Mouse (Mus musculus): ENCODE data around the gene Ginm1.

The Ginm1 gene

GRCm38 (mm10) chr10:7792751-7793385 is at the start of gene Ginm1, which contains the start of gene Ppil4:
TSS of gene Ginm1 (minus strand) at chr10:7792824.
TSS of gene Ppil4 (plus strand) at chr10:7792891.
- peak; percentile 90 for DNase-seq (ENCODE audit: extremely low read depth, insufficient read length, low spot score)

GRCm38 (mm10) chr10:7841571-7842080 is 49.0 kb upstream of the Ginm1 start:
- DNase-seq (ENCODE audit: extremely low read depth, insufficient read length, low spot score) = peak; percentile 78

DNA sequence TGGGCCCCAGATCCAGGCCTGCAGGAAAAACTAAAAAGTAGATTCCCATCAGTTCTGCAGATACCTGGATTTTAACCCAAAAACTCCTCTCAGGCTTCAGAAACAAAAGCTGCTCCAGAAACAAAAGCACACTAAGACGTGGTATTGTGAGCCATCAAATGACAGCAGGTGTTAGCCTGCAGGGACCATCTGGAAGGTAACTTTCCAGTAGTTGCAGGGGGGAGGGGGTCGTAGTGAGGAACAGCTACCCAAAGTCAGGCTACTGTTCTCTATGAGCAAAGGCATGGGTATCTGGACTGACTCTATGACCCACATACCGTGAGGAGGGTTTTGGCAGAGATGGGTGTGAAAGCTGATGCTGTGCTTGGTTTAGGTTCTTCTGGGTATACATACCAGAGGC is 48.2 kb upstream of the Ginm1 start:
- no peak for DNase-seq (ENCODE audit: extremely low read depth, insufficient read length, low spot score)

GRCm38 (mm10) chr10:7840353-7840733 is 47.7 kb upstream of the Ginm1 start:
- no peak for DNase-seq (ENCODE audit: extremely low read depth, insufficient read length, low spot score)

GRCm38 (mm10) chr10:7839551-7840352 is 47.1 kb upstream of the Ginm1 start:
- peak; percentile 81 for DNase-seq (ENCODE audit: extremely low read depth, insufficient read length, low spot score)

DNA sequence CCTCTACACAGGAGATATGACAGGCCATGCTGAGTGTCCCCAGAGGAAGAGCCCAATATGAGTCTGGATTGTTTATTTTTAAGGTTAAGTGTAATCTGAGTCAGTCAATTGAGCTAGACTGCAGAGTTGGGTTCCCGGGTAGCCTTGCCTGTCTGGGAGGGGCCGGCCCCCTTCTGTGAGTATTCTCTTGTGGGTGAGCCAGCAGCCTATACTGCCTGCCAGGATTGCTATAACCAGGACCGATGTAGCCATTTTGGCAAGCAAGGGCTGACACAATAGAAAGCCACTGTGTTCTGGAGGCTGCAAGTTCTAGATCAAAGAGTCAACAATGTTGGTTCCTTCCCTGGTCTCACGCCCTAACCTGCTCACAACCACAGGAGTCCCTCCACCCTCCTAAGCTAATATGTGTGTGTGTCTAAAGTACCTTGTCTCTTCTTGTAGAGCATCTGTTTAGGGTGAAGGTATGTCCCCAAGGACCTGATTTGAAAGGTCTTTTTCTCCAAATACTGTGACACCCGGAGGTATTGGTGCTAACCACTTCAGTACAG is 46.3 kb upstream of the Ginm1 start:
- no peak for DNase-seq (ENCODE audit: extremely low read depth, insufficient read length, low spot score)

GRCm38 (mm10) chr10:7838036-7838435 is 45.4 kb upstream of the Ginm1 start:
- DNase-seq (ENCODE audit: extremely low read depth, insufficient read length, low spot score) = no peak

GRCm38 (mm10) chr10:7837446-7837845 is 44.8 kb upstream of the Ginm1 start:
- DNase-seq (ENCODE audit: extremely low read depth, insufficient read length, low spot score) = no peak

- DNase-seq (ENCODE audit: extremely low read depth, insufficient read length, low spot score) = no peak
Measured at GRCm38 (mm10) chr10:7836902-7837301, 44.3 kb upstream of the Ginm1 start.

GRCm38 (mm10) chr10:7834671-7835225 is 42.1 kb upstream of the Ginm1 start:
- no peak for DNase-seq (ENCODE audit: extremely low read depth, insufficient read length, low spot score)

GRCm38 (mm10) chr10:7833377-7834165 is 40.9 kb upstream of the Ginm1 start:
- DNase-seq (ENCODE audit: extremely low read depth, insufficient read length, low spot score) = no peak

- DNase-seq (ENCODE audit: extremely low read depth, insufficient read length, low spot score) = no peak
Measured at GRCm38 (mm10) chr10:7832171-7832676, 39.6 kb upstream of the Ginm1 start, which contains the start of gene Zc3h12d. TSS of gene Zc3h12d (plus strand) at chr10:7832470.

DNA sequence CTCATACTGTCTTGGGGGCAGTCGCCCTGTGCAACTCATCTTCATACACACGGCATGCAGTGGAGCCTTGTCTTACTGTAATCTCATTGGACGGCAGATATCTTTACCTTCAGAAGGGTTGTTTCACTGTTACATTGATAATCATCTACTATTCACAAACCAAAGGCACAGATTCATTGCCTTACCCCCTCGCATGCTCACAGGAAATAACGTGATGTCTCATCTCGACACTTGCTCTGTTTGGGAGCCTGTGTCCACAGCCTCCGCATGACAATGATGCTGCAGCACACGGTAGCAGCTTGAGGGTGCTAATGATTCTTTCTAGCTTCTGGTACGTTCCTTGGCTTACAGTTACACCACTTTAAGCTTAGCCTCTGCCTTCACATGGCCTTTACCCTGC is 33.5 kb upstream of the Ginm1 start:
- DNase-seq (ENCODE audit: extremely low read depth, insufficient read length, low spot score) = no peak

DNA sequence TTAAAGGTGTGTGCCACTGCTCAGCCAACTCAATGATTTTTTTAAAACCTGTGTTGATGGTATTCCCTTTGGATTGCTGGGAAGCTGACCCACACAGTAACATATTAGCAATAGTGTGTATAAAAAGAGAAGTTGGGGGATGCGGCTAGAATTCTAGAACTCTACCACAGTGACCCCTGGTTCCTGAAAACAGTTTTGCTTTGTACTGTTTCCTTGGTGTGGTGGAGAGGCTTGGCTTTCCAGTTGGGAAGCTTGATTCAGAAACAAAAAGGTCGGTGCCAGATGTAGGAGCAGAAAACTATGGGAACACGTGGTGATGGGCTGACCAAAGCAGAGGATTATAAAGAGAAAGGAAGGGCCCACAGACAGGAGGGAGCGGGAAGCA is 32.6 kb upstream of the Ginm1 start:
- no peak for DNase-seq (ENCODE audit: extremely low read depth, insufficient read length, low spot score)

DNA sequence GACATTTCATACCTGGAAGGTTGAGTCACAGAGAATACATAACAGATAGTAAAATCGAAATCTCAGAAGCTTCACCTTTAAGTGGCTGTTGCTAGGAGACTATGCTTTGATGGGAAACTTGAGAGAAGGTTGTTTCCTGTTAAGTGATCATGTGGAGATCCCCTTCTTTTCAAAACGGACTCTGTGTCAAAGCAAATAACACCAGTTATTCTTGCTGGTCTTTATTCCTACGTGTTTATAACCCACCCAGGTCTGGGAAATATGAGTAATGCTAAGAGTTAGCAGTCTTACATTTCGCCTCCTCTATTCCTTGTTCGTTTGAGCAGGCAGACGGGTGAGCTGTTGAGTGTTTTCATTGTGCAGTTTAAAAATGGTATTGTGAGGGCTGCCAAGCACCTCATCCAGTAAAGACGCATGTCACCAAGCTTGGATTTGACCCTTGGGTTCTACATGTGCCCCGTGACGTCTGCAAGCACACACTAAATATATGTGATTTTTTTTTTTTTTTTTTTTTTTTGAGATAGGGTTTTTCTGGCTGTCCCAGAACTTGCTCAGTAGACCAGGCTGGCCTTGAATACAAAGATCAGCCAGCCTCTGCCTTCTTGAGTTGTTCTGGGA is 32.1 kb upstream of the Ginm1 start:
- DNase-seq (ENCODE audit: extremely low read depth, insufficient read length, low spot score) = no peak

GRCm38 (mm10) chr10:7821981-7822380 is 29.4 kb upstream of the Ginm1 start:
- DNase-seq (ENCODE audit: extremely low read depth, insufficient read length, low spot score) = no peak

GRCm38 (mm10) chr10:7820171-7820570 is 27.5 kb upstream of the Ginm1 start:
- no peak for DNase-seq (ENCODE audit: extremely low read depth, insufficient read length, low spot score)

- no peak for DNase-seq (ENCODE audit: extremely low read depth, insufficient read length, low spot score)
Measured at GRCm38 (mm10) chr10:7819603-7820002, 27.0 kb upstream of the Ginm1 start.

DNA sequence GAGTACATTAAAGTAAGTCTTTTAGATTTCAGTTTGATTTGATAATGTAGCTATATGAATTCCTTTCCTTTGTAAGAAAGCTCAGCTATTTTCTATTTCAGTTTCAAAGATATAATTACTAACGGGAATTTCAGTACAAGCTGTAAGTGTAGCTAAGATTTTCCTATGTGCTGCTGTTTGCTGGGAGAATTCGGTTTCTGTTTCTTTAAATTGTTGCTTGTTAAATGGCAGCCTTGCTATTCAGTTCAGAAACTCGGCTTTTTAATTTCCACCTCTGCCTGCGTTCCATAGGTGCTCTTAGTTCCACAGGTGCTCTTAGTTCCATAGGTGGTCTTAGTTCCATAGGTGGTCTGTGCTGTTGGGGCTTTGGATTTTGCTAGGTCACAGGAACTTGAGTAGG is 26.5 kb upstream of the Ginm1 start:
- no peak for DNase-seq (ENCODE audit: extremely low read depth, insufficient read length, low spot score)

DNA sequence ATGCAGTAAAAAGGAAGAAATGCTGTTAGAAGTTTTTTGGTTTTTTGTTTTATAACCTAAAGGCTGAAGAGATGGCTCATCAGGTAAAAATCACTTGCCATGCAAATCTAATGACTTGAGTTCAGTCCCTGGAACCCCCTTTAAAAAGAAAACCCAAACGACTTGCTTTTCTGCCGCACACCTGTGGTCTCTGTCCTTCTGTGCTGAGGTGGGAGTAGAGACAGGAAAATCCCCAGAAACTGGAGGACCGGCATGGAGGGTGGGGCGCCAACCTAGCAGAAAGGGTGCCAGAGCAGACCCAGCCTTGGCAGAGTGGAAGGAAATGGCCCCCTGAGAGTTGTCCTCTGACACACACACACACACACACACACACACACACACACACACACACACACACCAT is 26.1 kb upstream of the Ginm1 start:
- DNase-seq (ENCODE audit: extremely low read depth, insufficient read length, low spot score) = no peak
